Mouse (Mus musculus): ENCODE measurements around the gene Mrpl54.
A peak's percentile ranks its signal among the peaks of the same experiment; 100 is the strongest.

Mrpl54 gene

GRCm38 (mm10) chr10:81259225-81259884 is 7.4 kb downstream of the Mrpl54 start:
- peak in 1 of 2 experiments; percentile 58 for DNase-seq

- peak; percentile 56 to 57 for DNase-seq
Measured at GRCm38 (mm10) chr10:81257158-81258039, 9.3 kb downstream of the Mrpl54 start.

GRCm38 (mm10) chr10:81254886-81255285 is 11.8 kb downstream of the Mrpl54 start:
- no peak for DNase-seq

DNA sequence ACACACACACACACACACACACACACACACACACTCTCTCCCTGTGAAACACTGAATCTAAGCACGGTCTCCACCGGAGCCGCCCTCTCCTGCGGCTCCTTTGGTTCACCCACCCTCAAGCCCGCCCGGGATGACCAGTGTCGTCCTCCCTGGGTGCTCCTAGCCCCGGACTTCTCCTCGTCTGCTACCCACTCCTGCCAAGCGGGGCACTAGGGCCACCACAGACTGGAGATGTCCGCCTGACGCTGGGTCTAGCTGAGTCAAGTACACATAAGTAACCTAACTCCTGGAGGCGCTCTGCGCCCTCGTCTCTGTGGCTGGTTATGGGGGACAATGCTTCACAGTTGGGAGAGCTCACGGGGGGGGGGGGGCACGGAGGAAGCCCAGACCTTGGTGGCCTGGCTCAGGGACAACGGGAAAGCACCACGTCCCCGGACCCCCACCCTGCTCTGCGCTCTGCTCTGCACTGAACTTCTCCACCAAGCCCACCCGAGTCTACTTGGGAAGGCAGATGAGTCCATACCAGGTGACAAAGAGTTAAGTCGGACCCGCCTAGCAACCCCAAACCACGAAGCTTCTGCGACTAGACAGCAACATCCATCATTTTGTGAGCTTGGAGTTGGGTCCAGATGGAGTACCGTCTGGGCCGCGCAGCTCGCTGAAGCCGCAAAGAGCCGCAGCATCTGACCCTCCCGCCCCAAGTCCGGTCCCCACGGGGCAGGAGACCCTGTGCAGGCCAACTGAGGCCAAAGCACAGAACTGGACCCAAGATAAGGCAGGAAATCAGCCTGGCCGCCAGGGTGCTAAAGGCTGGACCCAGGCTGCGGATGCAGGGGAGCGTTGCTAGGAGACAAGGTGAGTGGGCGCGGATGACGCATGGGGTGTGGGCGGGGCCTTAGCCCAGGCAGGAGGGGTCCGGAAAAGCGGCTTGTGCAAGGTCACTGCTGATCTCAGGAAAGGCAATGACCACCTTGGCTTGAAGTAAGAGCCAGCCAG is 14.0 kb downstream of the Mrpl54 start, which contains the start of gene Matk:
TSS of gene Matk (plus strand) at position 512 of the 996 bp plus-strand sequence.
- DNase-seq: peak; percentile 89

DNA sequence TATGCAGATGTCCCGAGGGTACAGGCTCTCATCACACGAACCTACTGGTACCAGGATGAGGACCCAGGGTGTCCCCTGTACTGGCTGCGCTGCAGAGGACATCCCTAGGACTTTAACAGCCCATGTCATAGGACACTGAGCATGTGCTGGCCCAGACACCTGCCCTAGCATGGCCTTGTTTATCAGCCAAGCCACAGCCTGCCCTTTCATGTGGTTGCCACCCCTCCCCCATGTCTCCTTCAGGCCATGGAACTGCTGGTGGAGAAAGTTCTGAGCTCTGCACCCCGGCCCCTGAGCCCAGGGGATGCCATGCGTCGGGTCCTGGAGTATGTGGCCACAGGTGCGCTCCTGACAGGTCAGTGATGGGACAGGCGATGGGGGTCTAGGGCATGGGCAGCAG is 17.3 kb downstream of the Mrpl54 start:
- no peak for DNase-seq

DNA sequence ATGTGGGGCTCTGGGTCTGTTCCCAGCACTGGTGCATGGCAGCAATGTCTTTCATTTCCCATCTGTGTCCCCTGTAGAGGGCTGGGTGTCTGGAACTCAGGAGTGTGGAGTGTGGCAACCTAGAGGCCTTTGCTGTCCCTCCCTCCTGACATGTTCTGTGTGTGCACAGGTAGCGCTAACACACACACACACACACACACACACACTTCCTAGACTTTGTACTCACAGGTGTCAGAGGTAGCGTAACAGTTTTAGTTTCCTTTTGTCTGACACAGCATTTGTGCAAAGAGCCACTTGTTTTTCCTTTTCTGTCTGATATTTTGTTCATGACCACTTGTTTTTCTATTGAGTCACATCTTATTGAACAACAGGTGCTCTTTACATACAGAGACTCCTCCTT is 18.9 kb downstream of the Mrpl54 start:
- DNase-seq: no peak

GRCm38 (mm10) chr10:81245166-81245565 is 21.6 kb downstream of the Mrpl54 start:
- DNase-seq: no peak

DNA sequence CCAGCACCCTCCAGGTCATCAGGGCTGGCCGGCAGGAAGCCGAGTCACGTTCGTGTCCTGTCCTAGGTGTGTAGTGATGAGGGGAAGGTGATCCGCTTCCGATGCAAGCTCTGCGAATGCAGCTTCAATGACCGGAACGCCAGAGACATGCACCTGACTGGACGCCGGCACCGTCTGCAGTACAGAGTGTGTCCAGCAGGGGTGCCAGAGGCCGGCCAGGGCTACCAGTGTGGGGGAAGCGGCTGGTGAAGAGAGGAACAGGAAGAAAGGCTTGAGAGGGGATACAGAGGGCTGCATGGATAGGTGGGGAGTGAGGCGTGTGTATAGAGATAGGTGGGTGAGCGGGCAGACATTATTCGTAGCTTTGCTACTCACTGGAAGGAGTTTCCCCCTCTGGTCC is 22.1 kb downstream of the Mrpl54 start:
- DNase-seq: peak; percentile 93 to 96

- no peak for DNase-seq
Measured at GRCm38 (mm10) chr10:81244146-81244545, 22.6 kb downstream of the Mrpl54 start.

- DNase-seq: no peak
Measured at GRCm38 (mm10) chr10:81242021-81242420, 24.7 kb downstream of the Mrpl54 start.

DNA sequence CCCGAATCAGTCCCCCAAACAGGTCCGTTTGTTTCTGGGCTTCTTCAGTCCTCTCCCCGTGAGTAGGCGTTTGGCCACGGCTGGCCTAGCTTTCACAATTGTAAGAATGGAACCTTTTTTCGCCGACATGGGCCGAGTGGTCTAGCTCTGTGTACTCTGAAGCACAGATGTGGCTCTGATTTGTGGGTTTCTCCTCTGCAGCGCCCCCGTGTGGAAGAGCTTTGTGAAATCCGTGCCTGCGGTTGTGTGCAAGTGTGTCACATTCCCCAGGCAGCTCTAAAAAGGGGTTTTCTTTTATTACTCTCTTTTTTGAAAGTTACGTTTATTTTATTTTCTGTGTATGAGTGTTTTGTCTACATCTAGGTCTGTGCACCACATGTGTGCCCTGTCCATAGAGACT is 25.9 kb downstream of the Mrpl54 start:
- DNase-seq: peak; percentile 74 to 83

DNA sequence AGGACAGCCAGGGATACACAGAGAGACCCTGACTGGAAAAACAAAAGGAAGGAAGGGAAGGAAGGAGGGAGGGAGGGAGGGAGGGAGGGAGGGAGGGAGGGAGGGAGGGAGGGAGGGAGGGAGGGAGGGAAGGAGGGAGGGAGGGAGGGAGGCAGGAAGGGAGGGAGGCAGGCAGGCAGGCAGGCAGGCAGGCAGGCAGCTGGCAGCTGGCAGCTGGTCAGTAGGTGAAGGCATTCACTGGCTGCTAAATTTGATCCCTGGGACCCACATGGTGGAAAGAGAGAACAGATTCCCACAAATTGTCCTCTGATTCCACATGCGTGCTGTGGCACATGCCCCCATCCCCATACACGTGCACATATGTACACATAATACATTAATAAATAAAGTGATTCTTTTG is 28.1 kb downstream of the Mrpl54 start:
- DNase-seq: peak in 1 of 2 experiments; percentile 22

DNA sequence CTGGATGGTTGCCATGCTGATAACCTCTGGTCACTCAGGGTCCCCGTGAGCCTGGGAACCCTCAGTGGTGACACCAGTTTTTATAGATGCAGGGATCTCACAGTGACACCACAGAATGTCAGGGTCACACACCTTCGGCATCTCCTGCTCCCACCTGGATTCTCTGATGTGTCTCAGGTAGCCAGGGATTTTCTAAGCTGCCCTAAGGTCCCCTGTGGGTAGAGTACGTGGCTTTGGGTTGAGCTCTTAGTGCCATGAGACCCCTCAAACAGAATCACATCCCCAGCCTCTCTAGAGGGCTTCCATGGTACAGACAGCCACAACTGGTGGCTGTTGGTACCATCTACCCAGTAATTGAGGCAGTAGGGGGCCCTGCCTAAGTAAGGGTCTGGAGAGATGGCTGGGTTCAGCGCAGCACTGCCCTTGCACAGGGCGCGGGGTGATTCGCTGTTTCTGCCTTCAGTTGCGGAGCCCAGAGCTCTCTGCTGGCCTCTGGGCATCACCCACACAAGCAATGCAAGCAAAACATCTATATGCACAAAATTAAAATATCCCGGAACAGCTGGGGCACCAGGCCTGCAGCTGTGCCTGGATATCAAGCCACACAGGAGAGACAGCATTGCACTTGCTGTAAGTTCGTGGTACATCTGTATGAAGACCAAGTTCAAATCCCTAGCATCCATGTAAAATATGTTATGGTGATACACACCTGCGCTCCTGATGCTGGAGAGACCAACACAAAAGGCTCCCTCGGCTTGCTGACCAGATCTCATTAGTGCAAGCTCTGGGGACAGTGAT is 30.1 kb downstream of the Mrpl54 start:
- DNase-seq: peak in 1 of 2 experiments; percentile 7

- DNase-seq: no peak
Measured at GRCm38 (mm10) chr10:81234206-81234605, 32.5 kb downstream of the Mrpl54 start.

DNA sequence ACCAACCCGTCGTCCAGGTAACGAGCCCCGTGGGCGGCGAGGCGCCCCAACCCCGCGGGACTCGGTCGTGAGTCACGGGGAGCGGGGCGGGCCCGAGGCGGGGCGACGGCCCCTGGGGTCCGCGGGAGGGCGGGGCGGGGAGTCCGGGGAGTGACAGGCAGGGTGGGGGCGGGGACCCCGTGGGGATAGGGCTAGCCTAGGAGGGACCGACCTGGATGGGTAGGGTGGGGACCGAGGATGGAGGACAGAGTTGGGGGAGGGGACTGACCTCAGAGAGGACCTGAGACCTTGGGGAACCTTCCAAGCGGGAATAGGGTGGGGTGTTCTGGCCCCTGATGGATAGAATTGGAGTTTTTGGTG is 33.5 kb downstream of the Mrpl54 start:
- no peak for DNase-seq

DNA sequence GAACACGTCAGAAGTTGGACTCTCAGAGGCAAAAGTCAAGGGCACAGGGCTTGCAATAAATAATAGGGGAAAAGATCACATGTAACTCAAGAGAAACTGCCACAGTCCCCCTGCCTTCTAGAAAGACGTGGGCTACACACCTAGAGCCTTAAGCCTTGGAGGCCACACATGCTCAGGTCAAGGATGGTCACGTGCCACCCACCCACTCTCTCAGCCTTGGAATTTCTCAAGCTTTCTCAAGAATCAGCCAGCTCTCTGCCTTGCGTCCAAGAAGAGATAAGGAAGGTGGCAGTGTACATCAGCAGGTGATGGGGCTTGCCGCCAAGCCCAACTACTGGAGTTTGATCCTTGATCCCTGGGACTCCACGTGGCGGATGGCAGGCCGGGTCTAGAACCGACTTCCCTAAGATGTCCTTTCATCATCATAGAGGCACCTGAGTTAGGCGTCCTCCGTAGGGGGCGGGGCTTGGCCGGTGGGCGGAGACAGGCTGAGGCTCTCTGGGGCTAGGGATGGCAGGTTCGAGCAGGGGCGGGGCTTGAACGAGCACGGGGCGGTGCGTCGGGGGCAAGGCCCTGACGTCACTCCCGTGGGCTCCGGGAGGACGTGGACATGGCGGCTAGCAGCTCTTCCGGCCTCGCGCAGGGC is 34.0 kb downstream of the Mrpl54 start, which contains the start of gene Zfr2:
TSS of gene Zfr2 (plus strand) at position 576 of the 646 bp plus-strand sequence.
- DNase-seq: peak; percentile 98

DNA sequence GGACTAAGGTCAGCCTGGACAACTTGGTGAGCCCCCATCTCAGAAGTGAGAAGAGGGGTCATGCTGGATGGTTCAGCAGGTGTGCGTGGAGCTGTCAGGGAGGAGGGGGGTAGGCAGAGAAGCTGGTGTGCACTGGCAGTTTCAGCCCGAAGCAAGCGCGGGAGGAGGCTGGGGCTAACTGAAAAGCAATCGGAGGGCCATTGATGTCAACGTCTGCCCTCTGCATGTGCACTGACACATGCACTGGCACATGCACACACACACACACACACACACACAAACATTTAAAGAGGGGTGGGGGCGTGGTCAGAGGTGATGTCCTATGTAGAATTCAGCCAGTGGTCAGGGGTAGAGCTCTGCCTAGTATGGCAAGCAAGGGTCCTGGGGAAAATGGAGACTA is 35.3 kb downstream of the Mrpl54 start:
- DNase-seq: peak in 1 of 2 experiments; percentile 19

GRCm38 (mm10) chr10:81230438-81231332 is 36.0 kb downstream of the Mrpl54 start, which contains the start of gene Atcay:
Atcay (minus strand) TSS chr10:81230833.
- DNase-seq: peak; percentile 88 to 90

GRCm38 (mm10) chr10:81229735-81230437 is 36.8 kb downstream of the Mrpl54 start:
- peak; percentile 58 to 62 for DNase-seq

Data from cerebellum, postnatal 10 days (tissue).